22 mouse cellular contexts compared by ENCODE assay signal in the genomic region with DNA sequence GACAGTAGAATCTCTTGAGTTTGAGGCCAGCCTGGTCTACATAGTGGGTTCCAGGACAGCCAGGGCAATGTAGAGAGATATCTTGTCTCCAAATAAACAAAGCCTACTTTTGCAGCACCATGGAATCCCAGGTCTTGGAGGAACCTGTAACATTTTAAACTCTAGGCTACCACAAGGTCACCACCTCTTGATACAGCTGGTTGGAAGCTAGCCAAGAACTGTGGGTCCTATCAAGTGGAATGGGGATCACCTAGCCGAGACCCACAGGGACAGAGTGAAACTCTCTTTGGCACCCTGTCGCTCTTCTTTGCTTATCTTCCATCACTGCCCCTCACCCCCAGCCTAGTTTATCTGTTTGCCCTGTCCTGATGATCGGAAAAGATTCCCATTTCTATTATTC. TPM values are rescaled to one million over a fixed set of nuclear protein-coding genes. Genes with fewer than 3 reads are reported as not detected.
DNase-seq lines count a peak whose midpoint lies in the region; ATAC-seq and TF ChIP-seq lines count a peak whose summit lies in the region.
"Had no signal": no experiment of that assay in that cellular context is flagged by ENCODE, and none has a peak within 500 bp of the region (broad histone marks: within the 10 kb centered on the region; RNA-seq: fewer than 3 reads in every experiment).

No protein-coding gene starts in this region.

- H3K9ac ChIP-seq in midbrain, embryonic 11.5 days (ENCODE audit: low read length): no peak overlapping the region
- no peak overlapping the region for H3K9ac ChIP-seq in midbrain, embryonic 16.5 days (ENCODE audit: low read depth, low read length)
- H3K9ac ChIP-seq in MEL (ENCODE audit: control insufficient read depth, low read depth, low read length, poor library complexity, severe bottlenecking): no peak overlapping the region
- H3K9ac ChIP-seq: embryonic facial prominence, embryonic 12.5 days; forebrain, embryonic 13.5 days; forebrain, embryonic 15.5 days; forebrain, postnatal 0 days had no signal

- TF ChIP-seq POLR2A in MEL (IDR thresholded peaks at IDR 0.05; ENCODE audit: control insufficient read depth in 1 of 2, insufficient read depth in 1 of 2, low read depth in 1 of 2, low read length in 2 of 2, poor library complexity in 1 of 2): no peak

- H3K9me3 ChIP-seq in midbrain, embryonic 11.5 days (ENCODE audit: control insufficient read depth, low read length): no peaks in the 10 kb centered on the region
- no peaks in the 10 kb centered on the region for H3K9me3 ChIP-seq in midbrain, embryonic 16.5 days (replicated peaks; ENCODE audit: control insufficient read depth, low read length, poor library complexity, severe bottlenecking)
- no peaks in the 10 kb centered on the region for H3K9me3 ChIP-seq in MEL (replicated peaks; ENCODE audit: insufficient read depth, low read length)
- H3K9me3 ChIP-seq: embryonic facial prominence, embryonic 10.5 days; embryonic facial prominence, embryonic 12.5 days; forebrain, embryonic 13.5 days; forebrain, embryonic 15.5 days; G1E had no signal

- H3K4me2 ChIP-seq in midbrain, embryonic 11.5 days: no peak overlapping the region
- H3K4me2 ChIP-seq in midbrain, embryonic 16.5 days (ENCODE audit: low read length): no peak overlapping the region
- H3K4me2 ChIP-seq: embryonic facial prominence, embryonic 12.5 days; forebrain, embryonic 13.5 days; forebrain, embryonic 15.5 days had no signal

- H3K27me3 ChIP-seq in midbrain, embryonic 11.5 days (ENCODE audit: control insufficient read depth, insufficient read depth, low read length): no peaks in the 10 kb centered on the region
- H3K27me3 ChIP-seq in midbrain, embryonic 16.5 days (ENCODE audit: control insufficient read depth, insufficient read depth, low read depth, low read length): no peaks in the 10 kb centered on the region
- H3K27me3 ChIP-seq in MEL (ENCODE audit: control insufficient read depth in 1 of 2, insufficient read depth in 2 of 2, low read length in 2 of 2): no peaks in the 10 kb centered on the region
- H3K27me3 ChIP-seq: CH12.LX; embryonic facial prominence, embryonic 12.5 days; forebrain, embryonic 13.5 days; forebrain, embryonic 15.5 days had no signal

- no peak for TF ChIP-seq CTCF in MEL (IDR thresholded peaks at IDR 0.05 in 2 of 3, conservative IDR thresholded peaks at IDR 0.05 in 1 of 3; ENCODE audit: control insufficient read depth in 1 of 3, insufficient read depth in 1 of 3, low read depth in 2 of 3, low read length in 3 of 3, poor library complexity in 1 of 3, severe bottlenecking in 1 of 3)

- WGBS in midbrain, embryonic 11.5 days: 85% methylated on average over 3 of the region's 3 CpGs
- 91% methylated on average over 3 of the region's 3 CpGs for WGBS in midbrain, embryonic 16.5 days

- H3K4me1 ChIP-seq in midbrain, embryonic 11.5 days (ENCODE audit: control insufficient read depth, insufficient read depth, low read length): peaks cover 11% of the 10 kb centered on the region
- H3K4me1 ChIP-seq in midbrain, embryonic 16.5 days (ENCODE audit: control insufficient read depth, insufficient read depth, low read length): peaks cover 14% of the 10 kb centered on the region
- H3K4me1 ChIP-seq in MEL (ENCODE audit: control insufficient read depth in 1 of 2, insufficient read depth in 2 of 2, low read length in 2 of 2): peaks cover 7 to 12% of the 10 kb centered on the region in 2 experiments; a peak in 3 of 4 replicates

- no peak for TF ChIP-seq EP300 in MEL (IDR thresholded peaks at IDR 0.05; ENCODE audit: low read depth in 1 of 2, low read length in 2 of 2)

- no peak overlapping the region for H3K4me3 ChIP-seq in midbrain, embryonic 11.5 days (ENCODE audit: low read depth, low read length)
- H3K4me3 ChIP-seq in midbrain, embryonic 16.5 days (ENCODE audit: low read depth, low read length): no peak overlapping the region
- H3K4me3 ChIP-seq in MEL (ENCODE audit: control insufficient read depth in 1 of 2, insufficient read depth in 1 of 2, low read depth in 2 of 2, low read length in 2 of 2): no peak overlapping the region
- H3K4me3 ChIP-seq: embryonic facial prominence, embryonic 10.5 days; embryonic facial prominence, embryonic 12.5 days; forebrain, embryonic 13.5 days; forebrain, embryonic 15.5 days had no signal

- H3K79me2 ChIP-seq in MEL (ENCODE audit: control insufficient read depth, insufficient read depth, low read length, poor library complexity): peaks cover 14% of the 10 kb centered on the region

- peak; percentile 40 for DNase-seq in cerebellum, adult 9-10 months
- no peak for DNase-seq in cerebellum, adult 8-10 months
- peak; percentile 54 for DNase-seq in midbrain, embryonic 11.5 days (ENCODE audit: low spot score, missing footprints)
- peak; percentile 47 for DNase-seq in MEL (ENCODE audit: low read depth, low spot score)
- DNase-seq in embryo, embryonic 10 days (ENCODE audit: low spot score): no peak
- DNase-seq: adrenal gland, adult 2 months; adrenal gland, postnatal 10 days; adrenal gland, postnatal 25 days; B cell, adult 2 months; cerebellum, adult 11 months; cerebellum, adult 18-20 months; cerebellum, postnatal 10 days; cerebellum, postnatal 36 days; forebrain, postnatal 0 days had no signal

- no peak overlapping the region for H3K27ac ChIP-seq in midbrain, embryonic 11.5 days (ENCODE audit: low read depth, low read length)
- H3K27ac ChIP-seq in midbrain, embryonic 16.5 days (ENCODE audit: low read length): no peak overlapping the region
- H3K27ac ChIP-seq in MEL (ENCODE audit: control insufficient read depth, low read depth, low read length): no peak overlapping the region
- H3K27ac ChIP-seq: embryonic facial prominence, embryonic 10.5 days; embryonic facial prominence, embryonic 12.5 days; forebrain, embryonic 13.5 days; forebrain, embryonic 15.5 days had no signal

- no peak for TF ChIP-seq RAD21 in MEL (IDR thresholded peaks at IDR 0.05; ENCODE audit: low read depth, low read length)

- ATAC-seq in midbrain, embryonic 11.5 days (ENCODE audit: low FRiP score): no peak
- no peak for ATAC-seq in midbrain, embryonic 16.5 days
- ATAC-seq: CD4-positive, CD25-positive, alpha-beta regulatory T cell, adult 4 months; forebrain, embryonic 13.5 days; forebrain, embryonic 15.5 days; forebrain, postnatal 0 days had no signal

- no peaks in the 10 kb centered on the region for H3K36me3 ChIP-seq in midbrain, embryonic 11.5 days (ENCODE audit: control insufficient read depth, insufficient read depth, low read length)
- no peaks in the 10 kb centered on the region for H3K36me3 ChIP-seq in midbrain, embryonic 16.5 days (ENCODE audit: control insufficient read depth, insufficient read depth, low read length)
- peaks cover 0 to 17% of the 10 kb centered on the region in 2 experiments; a peak in 2 of 4 replicates for H3K36me3 ChIP-seq in MEL (ENCODE audit: control insufficient read depth in 1 of 2, insufficient read depth in 2 of 2, low read length in 2 of 2)

TF ChIP-seq in MEL, 35 proteins besides CTCF, POLR2A, EP300 and RAD21:
- TF ChIP-seq USF2 (IDR thresholded peaks at IDR 0.05; ENCODE audit: borderline replicate concordance in 1 of 2, insufficient read depth in 1 of 2, low read depth in 1 of 2, low read length in 2 of 2) (no peak), MAX (IDR thresholded peaks at IDR 0.05; ENCODE audit: low read length) (no peak), POLR2AphosphoS2 (IDR thresholded peaks at IDR 0.05; ENCODE audit: low read length) (peak; percentile 41; the same call in 1 of the 2 replicates), HCFC1 (IDR thresholded peaks at IDR 0.05; ENCODE audit: low read depth, low read length) (no peak), MYC (IDR thresholded peaks at IDR 0.05; ENCODE audit: low read depth, low read length) (no peak), GATA1 (IDR thresholded peaks at IDR 0.05; ENCODE audit: low read depth, low read length) (0 out of 2 replicates have a peak, but pooled peaks have one; percentile 18)
TF ChIP-seq in MEL: peak in this region for 2.

RNA-seq across cellular contexts. Expression of gene Pi4kb, which starts 2.0 kb away (rescaled TPM):
- polyA plus RNA-seq in midbrain, embryonic 11.5 days (2014; fragmentation: Nextera tagmentation; extraction: Ambion mirVana): 20.2 and 21.2 TPM in 2 replicates
- 21.1 and 22.4 TPM in 2 replicates for polyA plus RNA-seq in midbrain, embryonic 16.5 days (2015; fragmentation: Nextera tagmentation; extraction: Ambion mirVana)
- total RNA-seq in MEL (2012; rRNA removed): 45.0 and 45.1 TPM in 2 replicates
- 10 to 100 TPM in 1 of 2 experiments, not detected in 1; 56.7 TPM for polyA plus RNA-seq in MEL (2012; ENCODE audit: insufficient read depth in 1 of 2, insufficient read length in 2 of 2, low read depth in 1 of 2, low replicate concordance in 2 of 2, missing spikeins in 1 of 2)

RNA-seq across cellular contexts. Expression of gene Rfx5, which starts 18.7 kb away (rescaled TPM):
- 5.9 and 6.8 TPM in 2 replicates for polyA plus RNA-seq in midbrain, embryonic 11.5 days (2014; fragmentation: Nextera tagmentation; extraction: Ambion mirVana)
- polyA plus RNA-seq in midbrain, embryonic 16.5 days (2015; fragmentation: Nextera tagmentation; extraction: Ambion mirVana): 6.2 and 7.5 TPM in 2 replicates
- 9.5 and 10.0 TPM in 2 replicates for total RNA-seq in MEL (2012; rRNA removed)
- 10 to 100 TPM in 1 of 2 experiments, not detected in 1; 19.4 TPM for polyA plus RNA-seq in MEL (2012; ENCODE audit: insufficient read depth in 1 of 2, insufficient read length in 2 of 2, low read depth in 1 of 2, low replicate concordance in 2 of 2, missing spikeins in 1 of 2)

RNA-seq across cellular contexts. Expression of gene Selenbp1, which starts 39.7 kb away (rescaled TPM):
- 3.6 and 4.7 TPM in 2 replicates for polyA plus RNA-seq in midbrain, embryonic 11.5 days (2014; fragmentation: Nextera tagmentation; extraction: Ambion mirVana)
- 10.8 and 12.4 TPM in 2 replicates for polyA plus RNA-seq in midbrain, embryonic 16.5 days (2015; fragmentation: Nextera tagmentation; extraction: Ambion mirVana)
- 109 and 179 TPM in 2 replicates for total RNA-seq in MEL (2012; rRNA removed)
- polyA plus RNA-seq in MEL (2012; ENCODE audit: insufficient read depth in 1 of 2, insufficient read length in 2 of 2, low read depth in 1 of 2, low replicate concordance in 2 of 2, missing spikeins in 1 of 2): 100 to 1,000 TPM in 1 of 2 experiments, not detected in 1; 365 TPM

RNA-seq across cellular contexts. Expression of gene Zfp687, which starts 42.7 kb away (rescaled TPM):
- polyA plus RNA-seq in midbrain, embryonic 11.5 days (2014; fragmentation: Nextera tagmentation; extraction: Ambion mirVana): 24.1 and 29.7 TPM in 2 replicates
- 17.6 and 18.7 TPM in 2 replicates for polyA plus RNA-seq in midbrain, embryonic 16.5 days (2015; fragmentation: Nextera tagmentation; extraction: Ambion mirVana)
- total RNA-seq in MEL (2012; rRNA removed): 14.5 and 16.2 TPM in 2 replicates
- polyA plus RNA-seq in MEL (2012; ENCODE audit: insufficient read depth in 1 of 2, insufficient read length in 2 of 2, low read depth in 1 of 2, low replicate concordance in 2 of 2, missing spikeins in 1 of 2): 10 to 100 TPM in 1 of 2 experiments, not detected in 1; 36.6 TPM

Comparison
In these comparisons a context has a peak if more than half of its experiments do, and no peak if none do; other contexts are left out.
1. DNase-seq: peak in cerebellum, adult 9-10 months (single experiment), midbrain, embryonic 11.5 days (single experiment) and MEL (single experiment); none in cerebellum, adult 8-10 months (single experiment) and embryo, embryonic 10 days (single experiment).